Mouse (Mus musculus): ENCODE measurements around the gene Jade1.

GRCm38 (mm10) chr3:41528291-41528969, 27.1 kb upstream of the Jade1 start:
- TF ChIP-seq GATA1 (IDR thresholded peaks at IDR 0.05; ENCODE audit: borderline replicate concordance, low read length) (no peak), FLI1 (IDR thresholded peaks at IDR 0.05; ENCODE audit: low read length) (no peak)

Data from megakaryocyte, embryonic 14.5 days (primary cell).